Mouse (Mus musculus) myocyte (in vitro differentiated cells): Measurements from ENCODE around the gene Cela3b.

Source experiments
- CEBPB ChIP-seq: IDR thresholded peaks from 2 replicates; pipeline ENCODE4 v1.6.1; 2011; ENCODE audit warnings: mild to moderate bottlenecking, moderate library complexity; ENCODE audit not compliant: poor library complexity, insufficient read depth, severe bottlenecking
- E2F4 ChIP-seq: IDR thresholded peaks from one replicate; pipeline ENCODE4 v1.6.1; 2011; ENCODE audit warnings: mild to moderate bottlenecking, control low read depth, moderate library complexity; ENCODE audit not compliant: insufficient read depth
- MAX ChIP-seq: IDR thresholded peaks from one replicate; pipeline ENCODE4 v1.6.1; 2011; ENCODE audit warnings: low read depth, mild to moderate bottlenecking, control low read depth
- MYOG ChIP-seq, 3 experiments: IDR thresholded peaks; one replicate each; pipeline ENCODE4 v1.6.1; 2011; ENCODE audit warnings: control low read depth in 2 of 3, low read depth in 2 of 3, mild to moderate bottlenecking in 2 of 3; ENCODE audit not compliant: insufficient read length in 2 of 3, control insufficient read depth in 1 of 3, insufficient read depth in 1 of 3
- POLR2A ChIP-seq: IDR thresholded peaks from one replicate; pipeline ENCODE4 v1.6.1; 2011; ENCODE audit warnings: low read depth, mild to moderate bottlenecking, control low read depth, moderate library complexity; ENCODE audit not compliant: insufficient read length
- SRF ChIP-seq: IDR thresholded peaks from one replicate; pipeline ENCODE4 v1.6.1; 2011; ENCODE audit warnings: low read depth; ENCODE audit not compliant: control insufficient read depth, insufficient read length
- TCF12 ChIP-seq: IDR thresholded peaks from one replicate; pipeline ENCODE4 v1.6.1; 2011; ENCODE audit warnings: mild to moderate bottlenecking, control low read depth; ENCODE audit not compliant: poor library complexity, insufficient read depth, severe bottlenecking
- USF1 ChIP-seq: IDR thresholded peaks from one replicate; pipeline ENCODE4 v1.6.1; 2011; ENCODE audit warnings: low read depth, mild to moderate bottlenecking, control low read depth, moderate library complexity

DNA sequence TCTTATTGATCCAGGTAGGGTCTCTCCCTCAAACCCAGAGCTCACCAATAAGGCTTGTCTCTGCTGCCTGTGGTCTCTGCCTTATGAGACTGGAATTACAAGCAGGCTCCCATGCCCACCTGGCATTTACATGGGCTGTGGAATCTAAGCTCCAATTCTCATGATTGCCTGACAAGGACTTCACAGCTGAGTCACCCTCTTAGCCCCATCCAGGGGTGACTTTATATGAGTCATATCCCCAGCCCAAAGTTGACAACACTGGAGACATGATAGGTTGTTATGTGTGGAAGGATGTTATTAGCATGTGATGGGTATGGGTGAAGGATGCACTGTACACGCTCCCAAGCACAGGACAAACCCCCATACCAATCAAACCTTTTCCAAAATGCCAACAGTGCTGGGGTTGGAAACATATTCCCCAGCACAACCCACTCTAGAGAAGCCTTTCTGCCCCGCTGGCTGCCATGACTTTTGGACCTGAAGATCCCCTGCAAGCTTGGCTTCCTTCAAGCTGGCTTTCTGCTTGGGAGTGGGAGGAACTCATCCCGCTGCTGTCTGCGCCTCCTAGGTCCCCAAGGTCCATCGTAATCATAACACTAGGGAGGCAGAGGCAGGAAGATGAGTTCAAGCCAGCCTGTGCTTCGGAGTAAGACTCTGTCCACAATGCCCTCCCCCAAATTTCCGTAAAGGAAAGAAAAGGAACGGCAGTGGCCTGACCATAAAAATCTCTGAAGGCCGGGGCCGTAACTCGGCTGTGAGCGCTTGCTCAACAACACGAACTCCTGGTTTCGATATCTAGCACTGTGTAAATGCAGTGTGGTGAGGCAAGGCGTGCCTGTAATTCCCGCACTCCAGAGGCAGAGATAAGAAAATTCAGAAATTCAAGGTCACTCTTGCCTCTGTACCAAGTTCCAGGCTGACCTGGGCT is 58.5 kb downstream of the Cela3b start:
- TF ChIP-seq MYOG (IDR thresholded peaks at IDR 0.05; ENCODE audit: control insufficient read depth in 1 of 3, insufficient read depth in 1 of 3, insufficient read length in 2 of 3, low read depth in 2 of 3) (no peak), POLR2A (no peak), CEBPB (no peak), MAX (no peak), E2F4 (no peak), TCF12 (no peak), SRF (no peak), USF1 (no peak)
